Mouse (Mus musculus) neutrophil, adult 5-6 weeks (primary cell): Measurements from ENCODE around the gene Kcnn1. TPM values are rescaled to one million over a fixed set of nuclear protein-coding genes. Genes with fewer than 3 reads are reported as not detected.

Source experiments
- ATAC-seq: fragments of 151-379, 151-347 bp; 2 replicates; pipeline ENCODE4 v1.8.0; 2017; ENCODE audit warnings: mild to moderate bottlenecking, moderate TSS enrichment; ENCODE audit not compliant: insufficient number of reproducible peaks, poor library complexity, low FRiP score, severe bottlenecking; ENCODE audit errors: extremely low read depth
- total RNA-seq: library from RNA; stranded (forward); fragments of 200-1000 nt; gene quantifications from 2 replicates; pipeline ENCODE4 v1.2.3, GENCODE M21; 2017

The Kcnn1 gene
- total RNA-seq, 1 experiment from 2014 or later: not detected

DNA sequence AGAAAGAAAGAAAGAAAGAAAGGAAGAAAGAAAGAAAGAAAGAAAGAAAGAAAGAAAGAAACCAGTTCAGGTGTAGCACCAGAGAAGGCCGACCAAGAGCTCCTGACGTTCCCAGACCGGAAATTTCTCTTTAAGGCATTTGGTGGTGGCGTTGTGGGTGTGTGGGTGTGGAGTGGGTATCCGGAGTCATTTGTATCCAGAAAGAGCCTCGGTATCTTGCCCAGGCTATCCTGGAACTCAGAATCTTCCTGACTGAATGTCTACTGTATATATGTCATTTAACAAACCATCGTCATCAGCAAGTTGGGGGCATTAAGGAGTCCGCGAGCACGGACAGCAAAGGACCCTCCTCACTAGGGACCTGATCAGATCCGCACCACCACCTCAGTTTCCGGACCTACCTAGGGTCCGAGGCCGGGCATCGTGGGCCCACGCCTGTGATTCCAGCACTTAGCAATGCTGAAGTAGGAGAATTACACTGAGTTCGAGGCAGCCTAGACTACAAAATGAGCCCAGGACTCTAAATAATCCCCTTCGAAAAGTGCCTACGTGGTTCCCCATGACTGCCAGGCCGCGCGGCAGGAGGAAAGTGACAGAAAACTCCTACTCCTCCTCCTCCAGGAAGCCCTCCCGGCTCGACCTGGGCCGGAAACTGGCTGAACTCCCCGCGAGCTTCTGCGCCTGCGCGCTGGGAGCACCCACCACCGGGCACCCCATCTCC is 9.7 kb upstream of the Kcnn1 start:
- no peak for ATAC-seq

DNA sequence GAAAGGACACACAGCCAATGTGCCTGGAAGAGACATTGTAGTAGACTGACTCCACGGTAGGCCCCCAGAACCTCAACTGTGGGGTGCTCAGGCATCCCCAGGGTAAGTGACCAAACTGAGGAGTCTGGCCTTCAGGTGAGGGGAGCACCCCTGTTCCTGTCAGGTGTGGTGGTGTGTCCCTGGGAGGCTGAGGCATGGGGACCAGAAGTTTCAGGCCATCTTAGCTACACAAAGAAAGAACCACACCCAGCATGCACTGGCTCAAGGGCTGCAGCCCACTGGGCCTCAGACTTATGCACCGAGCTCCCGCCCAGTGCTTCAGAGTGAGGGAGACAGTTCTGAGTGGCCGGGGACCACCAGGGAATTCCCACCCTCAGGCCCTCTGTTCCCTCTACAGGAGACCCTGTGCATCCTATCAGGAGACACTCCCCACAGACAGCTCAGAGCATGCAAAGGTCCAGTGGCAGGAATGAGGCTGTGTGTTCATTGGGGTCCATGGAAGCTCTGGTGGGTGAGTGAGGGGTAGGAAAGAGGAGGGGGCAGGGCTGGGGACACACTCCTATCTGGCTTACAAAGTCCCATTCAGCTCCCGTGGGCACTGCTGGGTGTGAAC is 8.2 kb upstream of the Kcnn1 start:
- ATAC-seq: no peak

DNA sequence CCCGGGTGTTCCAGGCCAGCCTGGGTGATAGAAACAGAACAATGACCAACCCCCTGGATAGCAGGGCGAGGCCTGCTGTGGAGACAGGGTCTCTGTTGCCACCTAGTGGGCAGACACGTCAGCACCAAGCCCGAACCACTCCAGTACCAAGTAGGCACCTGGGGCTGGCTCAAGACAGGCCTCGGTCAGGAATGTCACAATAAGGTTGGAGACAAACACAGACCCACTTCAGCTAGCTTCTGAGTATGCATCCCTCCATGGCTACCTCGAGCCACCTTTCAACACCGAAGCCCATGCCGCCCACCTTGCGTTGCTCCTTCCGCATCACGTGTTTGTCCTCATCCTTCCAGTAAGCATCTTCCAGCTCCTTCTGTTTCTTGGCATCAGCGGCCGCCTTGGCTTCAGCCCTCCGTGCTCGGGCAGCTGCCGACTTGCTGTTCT is 6.6 kb upstream of the Kcnn1 start:
- peak; percentile 40; the same call in 1 of the 2 replicates for ATAC-seq

DNA sequence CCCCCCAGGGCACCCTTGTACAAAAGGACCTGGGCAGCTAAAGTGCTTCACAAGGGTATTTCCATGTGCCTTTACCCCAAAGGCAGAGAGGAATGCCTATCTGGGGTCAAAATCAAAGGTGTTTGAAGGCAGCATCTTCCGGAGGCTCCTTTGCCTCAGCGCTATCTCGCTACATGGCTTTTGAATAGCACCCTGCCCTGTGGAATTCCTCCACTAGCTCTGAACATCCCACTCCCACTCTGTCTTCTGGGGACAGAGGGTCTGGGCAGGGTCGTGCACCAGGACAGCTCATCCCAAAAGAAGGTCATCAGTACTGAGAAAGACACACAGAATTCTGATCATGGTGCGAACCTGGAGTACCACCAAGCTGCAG is 6.1 kb upstream of the Kcnn1 start:
- no peak for ATAC-seq

DNA sequence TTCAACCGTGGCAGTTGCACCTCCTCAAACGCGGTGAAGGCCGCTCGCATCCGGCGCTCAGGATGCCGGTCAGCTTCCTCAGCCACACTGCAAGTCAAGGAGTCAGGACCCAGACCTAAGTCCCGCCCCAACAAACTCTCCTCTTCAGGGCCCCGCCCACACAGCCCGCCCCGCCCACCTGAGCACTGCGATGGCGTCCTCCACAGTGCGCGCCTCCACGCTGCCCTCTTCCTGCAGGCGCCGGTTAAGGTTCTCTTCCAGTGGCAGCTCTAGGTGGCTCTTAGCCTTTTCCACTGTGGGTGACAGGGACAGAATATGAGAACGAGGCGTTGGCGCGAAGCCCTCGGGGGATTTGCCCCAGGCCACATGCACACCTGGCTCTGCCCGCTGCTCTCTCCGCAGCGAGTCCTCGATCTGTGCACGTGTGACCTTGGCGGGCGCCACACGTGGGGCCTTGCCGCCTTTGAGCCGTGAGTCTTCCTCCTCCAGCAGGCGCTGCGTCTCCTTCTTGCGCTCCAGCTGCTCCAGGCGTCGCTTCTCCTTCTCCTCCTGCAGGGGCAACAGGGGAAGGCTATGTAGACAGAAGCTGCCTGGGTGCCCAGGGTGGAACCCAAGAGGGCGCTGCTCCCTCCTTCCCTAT is 5.6 kb upstream of the Kcnn1 start:
- ATAC-seq: peak; percentile 11; the same call in 1 of the 2 replicates

DNA sequence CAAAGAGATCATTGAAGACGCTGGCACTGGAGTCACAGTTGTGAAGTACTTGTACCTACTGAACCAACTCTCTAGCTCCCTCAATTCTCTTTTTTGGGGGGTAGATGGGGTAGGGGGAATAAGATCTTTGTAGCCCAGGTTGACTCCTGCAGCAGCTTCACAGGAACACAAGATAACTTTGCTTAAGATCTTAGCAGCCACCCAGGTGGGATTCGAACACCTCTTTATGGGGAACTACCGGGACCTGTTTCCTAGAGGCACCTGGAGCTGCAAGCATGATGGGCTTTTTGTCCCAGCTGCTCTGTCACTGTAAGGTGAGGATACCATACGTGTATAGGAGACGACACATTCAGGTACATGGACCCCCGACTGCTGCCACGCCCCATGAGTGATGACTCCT is 3.5 kb upstream of the Kcnn1 start:
- ATAC-seq: no peak

DNA sequence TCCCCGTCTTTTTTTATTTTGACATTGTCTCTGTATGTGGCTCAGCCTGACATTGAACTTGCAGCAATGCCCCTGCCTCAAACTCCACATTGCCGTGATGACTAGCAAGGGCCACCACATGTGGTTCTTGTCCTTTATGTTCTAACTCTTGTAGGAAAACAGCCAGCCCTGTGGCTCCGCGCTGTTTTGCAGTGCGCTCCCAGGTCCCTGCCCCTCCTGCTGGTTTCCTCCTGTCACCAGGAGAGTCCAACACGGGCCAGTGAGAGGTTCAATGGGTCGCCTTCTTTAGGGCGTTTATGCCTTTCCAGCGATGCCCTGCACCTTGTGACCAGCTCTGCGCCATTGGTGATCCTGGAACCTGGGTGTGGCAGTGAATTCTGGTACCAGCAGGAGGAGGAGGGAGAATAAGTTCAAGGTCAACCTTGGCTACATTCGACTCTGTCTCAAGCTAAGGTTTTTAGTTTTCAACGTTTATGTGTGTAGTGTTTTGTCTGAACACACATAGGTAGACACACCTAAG is 3.0 kb upstream of the Kcnn1 start:
- ATAC-seq: no peak

DNA sequence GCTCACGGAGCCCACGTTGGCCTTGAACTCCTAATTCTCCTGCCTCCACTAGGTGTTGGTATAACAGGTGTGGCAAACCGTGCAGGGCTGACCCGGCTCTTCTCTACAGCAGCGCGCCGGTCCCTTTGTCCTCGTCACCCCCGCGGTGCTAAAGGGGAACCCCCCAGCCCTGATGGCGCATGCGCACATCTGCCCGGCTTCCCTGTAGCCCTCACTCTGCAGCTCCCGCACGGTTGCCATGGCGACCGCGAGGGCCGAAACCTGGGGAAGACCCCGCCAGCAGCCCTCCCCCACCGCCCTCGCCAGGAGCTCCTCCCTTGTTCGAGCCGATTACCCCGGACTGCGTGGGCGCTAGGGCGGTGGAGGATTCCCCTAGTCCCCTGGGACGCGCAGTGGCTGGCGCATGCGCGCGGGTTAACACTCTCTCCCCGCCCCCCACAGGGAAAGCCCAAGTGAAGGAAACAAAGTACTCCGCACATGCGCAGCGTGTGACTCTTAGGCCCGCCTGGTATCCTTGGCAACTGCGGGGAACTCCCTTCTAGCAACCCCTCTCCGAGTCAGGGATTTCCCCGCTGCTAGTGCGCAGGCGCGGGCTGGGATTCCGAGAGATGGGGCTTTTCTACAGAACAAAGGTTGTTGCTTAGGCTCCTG is 2.4 kb upstream of the Kcnn1 start:
- peak; percentile 69 for ATAC-seq

DNA sequence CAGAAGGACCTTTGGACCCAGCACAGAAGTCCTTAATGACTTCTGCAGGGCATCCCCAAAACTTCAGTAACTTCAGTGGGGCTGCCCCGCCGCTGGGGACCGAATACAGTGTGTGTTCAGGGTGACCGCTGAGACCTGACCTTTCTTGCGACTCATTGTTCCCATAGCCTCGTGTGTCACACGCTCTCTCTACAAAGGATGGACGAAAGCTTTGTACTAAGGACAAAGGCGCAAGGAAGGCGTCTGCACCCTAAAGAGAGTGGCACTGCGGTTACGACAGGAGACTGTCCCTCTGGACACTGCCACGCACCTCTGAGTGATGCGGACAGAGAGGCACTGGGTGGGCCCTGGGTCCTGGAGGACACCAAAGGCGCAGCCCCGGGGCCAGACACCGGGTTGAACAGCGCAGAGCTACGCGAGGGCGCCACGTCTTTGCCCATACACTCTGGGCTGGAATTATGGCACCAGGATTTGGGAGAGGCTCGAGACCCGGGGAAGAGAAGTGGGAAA is 1.7 kb upstream of the Kcnn1 start:
- no peak for ATAC-seq

DNA sequence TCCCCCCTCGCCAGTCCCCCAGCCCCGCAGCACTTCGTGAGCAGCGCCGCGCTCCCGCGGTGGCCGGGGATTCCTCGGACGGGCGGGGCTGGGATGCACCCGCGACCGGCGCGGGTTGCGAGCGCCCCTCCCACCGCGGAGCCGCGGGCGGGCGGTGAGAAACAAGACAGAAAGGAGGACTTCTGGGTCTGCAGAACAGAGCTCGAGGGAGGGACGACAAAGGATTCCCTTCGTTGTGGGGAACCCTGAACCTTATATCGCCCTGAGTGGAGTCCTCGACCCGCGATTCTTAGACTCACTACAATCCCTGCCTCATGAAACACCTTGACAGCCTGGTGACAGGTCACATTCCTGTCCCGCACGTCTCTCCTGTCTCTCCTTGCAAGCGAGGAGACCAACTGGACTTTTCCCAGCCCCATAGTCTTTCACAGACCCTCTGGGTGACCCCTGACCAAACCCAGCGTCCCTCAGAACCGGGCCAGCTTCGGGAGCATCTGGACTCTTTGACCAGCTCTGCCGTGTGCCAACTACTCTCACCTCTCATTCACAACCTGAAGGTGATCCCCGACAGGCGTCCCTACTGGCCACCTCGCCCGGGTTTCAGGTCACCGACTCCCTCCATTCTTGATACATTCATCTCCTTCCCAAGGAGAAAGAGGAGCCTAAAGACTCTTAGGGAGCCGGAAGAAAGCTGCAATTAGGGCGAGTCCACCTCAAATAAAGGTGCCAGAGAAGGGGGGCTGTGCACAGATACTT is 1.1 kb upstream of the Kcnn1 start:
- ATAC-seq: no peak

DNA sequence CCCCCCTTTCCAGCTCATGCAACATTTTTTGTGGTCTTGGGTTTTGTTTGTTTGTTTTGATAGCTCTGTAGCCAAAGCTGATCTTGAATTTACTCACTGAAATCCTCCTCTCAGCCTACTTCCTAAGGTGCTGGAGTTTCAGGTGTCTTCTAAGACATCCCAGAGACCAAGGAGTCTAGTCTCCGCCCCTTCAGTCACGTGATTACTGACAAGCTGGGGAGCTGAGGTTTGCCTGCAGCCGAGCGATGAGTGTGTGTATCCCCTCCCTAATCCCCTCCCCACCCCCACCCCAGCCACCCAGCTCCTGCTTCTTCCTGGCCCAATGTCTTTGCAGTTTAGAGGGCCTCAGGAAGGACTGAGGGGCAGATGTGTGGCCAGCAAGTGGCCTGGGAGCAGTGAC is 5.5 kb downstream of the Kcnn1 start:
- ATAC-seq: no peak

DNA sequence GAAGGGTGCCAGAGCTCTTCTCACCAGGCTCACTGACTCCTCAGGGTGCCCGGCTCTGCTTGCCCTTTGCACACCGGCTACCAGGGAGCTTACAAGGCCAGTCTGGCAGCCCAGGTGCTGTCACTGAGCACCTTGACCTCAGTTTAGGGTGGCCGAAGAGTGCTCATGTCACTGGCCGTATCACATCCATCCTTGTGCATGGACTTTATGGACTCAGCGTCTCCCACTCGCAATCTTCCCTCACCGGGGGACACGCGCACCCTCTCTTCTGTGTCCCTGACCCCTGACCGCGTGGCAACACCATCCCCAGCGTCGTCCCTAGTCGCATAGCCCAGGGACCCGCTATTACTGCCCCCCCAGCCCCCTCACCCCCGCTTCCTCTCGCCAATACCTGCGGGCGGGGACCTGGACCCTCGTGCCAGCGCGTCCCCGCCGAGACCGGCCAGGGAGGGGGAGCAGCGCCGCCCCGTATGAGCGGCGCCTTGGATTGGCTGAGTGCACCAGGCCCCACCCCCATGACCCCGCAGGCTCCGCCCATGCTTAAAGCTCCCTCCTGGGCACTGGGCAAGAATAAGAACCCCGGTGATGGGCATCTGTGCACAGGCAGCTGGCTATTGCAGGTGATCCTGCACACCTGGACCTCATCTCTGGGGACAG is 6.4 kb downstream of the Kcnn1 start:
- ATAC-seq: no peak

DNA sequence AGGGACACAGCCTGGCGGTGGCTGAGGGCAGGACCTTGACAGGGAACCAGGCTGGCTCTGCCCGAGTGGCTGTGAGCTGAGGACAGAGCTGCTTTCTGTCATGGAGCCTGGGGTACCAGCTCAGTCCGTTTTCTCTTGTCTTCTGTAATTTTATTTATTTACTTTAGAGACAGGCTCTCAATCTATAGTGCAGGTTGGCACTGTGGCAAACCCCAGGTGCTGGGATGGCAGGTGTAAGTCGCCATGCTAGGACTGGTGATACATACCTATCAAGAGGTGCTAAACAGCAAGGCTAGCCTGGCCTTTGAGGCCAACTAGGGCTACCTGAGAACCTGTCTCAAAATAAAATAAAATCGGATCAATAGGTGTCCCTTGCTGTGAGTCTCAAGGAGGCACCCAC is 7.0 kb downstream of the Kcnn1 start:
- no peak for ATAC-seq

DNA sequence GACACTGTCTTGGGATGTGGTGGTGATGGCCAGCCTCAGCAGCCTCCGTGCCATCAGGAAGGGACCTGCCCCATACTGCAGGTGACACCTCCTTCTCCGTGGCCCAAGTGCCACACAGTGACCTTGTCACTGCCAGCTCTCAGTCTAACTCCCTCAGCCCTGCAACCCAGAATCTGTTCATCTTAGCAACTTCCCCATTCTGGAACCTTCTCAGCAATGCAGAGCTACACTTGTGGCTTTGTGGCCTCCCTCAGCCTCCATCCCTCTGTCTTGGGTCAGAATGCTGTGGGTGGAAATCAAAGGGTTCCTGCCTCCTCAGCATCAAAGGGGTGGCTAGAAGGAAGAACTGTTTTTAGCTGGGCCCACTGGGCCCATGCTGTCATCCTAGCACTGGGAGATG is 9.2 kb downstream of the Kcnn1 start:
- ATAC-seq: peak; percentile 40

DNA sequence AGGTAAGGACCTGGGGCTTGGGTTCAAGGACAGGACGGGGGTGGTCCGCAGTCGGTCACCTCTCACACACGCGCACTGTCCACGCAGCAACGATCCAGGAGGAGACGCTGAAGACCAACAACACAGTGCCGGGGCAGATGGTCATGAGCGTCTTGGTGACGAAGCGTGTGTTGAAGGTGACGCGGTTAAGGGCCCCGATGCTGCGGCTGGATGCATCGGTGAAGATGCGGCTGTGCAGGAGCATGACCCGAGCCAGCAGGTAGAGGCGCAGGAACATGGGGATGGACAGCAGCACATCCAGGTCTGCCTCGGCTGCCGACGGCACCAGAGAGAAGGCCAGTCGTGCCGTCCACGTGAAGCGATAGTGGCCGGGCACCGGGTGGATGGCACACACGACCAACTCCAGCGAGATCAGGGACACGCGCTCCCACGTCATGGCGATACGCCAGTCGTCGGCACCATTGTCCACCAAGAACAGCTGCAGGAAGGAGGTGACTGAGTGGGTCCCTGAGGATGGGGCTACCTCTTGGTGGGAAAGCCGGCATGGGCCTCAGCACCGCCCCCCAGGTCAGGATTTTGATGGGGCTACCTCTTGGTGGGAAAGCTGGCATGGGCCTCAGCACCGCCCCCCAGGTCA is 10.3 kb downstream of the Kcnn1 start:
- ATAC-seq: no peak

DNA sequence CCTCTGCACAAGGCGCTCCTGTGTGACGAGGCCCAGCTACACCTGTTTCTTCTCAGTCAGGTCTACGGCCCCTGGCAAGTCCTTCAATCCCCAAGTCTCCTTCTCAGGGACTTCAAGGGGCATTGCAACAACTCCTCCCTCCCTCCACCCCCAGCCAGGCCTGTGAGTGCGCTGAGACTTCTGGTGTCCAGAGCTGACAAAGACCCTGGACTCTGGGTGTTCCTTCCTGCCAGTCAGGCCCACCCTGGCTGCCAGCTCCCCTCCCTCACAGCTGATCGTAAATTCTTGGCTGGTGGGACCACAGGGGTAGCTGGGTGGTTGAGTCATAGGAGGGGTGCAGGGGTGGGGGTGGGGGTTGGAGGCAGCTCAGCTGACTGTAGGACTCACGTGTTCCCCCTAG is 11.2 kb downstream of the Kcnn1 start:
- no peak for ATAC-seq

DNA sequence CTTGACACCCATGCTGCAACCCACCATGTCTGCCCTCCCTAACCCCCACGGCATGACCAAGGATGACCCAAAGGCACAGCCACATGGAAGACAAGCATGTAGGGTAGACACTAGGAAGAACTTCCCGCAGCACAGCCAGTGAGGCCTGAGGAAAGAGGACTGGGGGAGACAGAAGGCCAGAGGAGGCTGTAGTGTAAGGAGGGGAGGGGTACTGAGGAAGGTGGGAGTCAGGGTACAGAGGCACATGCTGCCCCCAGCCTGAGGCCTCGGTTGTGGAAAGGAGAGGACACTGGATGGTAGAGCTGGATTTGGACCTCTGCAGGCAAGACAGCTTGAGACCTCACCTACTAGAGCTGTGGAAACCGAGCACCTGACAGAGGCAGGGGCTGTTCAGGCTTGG is 12.1 kb downstream of the Kcnn1 start:
- no peak for ATAC-seq
